Mouse (Mus musculus): ENCODE results near the gene Ppp1r12b.

DNA sequence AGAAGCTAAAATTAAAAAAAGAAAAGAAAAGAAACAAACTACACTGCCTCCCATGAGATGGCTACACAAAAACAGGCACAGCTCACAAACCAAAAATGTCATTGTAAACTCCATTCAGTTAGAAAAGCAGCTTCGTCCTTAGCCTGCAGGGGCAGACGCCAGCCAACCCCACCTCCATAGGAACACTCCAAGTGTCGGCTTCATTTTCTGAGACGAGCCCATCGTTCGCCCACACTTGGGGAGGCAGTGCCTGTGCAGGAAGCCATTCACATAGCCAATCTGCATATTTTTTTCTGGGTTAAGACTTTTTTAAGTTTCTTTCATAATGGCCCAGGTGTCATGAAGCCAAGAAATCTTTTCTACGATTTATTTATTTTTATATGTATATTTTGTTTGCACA lies 8.2 kb downstream of the Ppp1r12b start:
- no peak for TF ChIP-seq CTCF (IDR thresholded peaks at IDR 0.05; ENCODE audit: low read depth)
- no peak for TF ChIP-seq EP300 (optimal IDR thresholded peaks at IDR 0.05)
